Mouse (Mus musculus): ENCODE measurements around the gene Scand1. TPM values are rescaled to one million over a fixed set of nuclear protein-coding genes. Genes with fewer than 3 reads are reported as not detected.

Gene Scand1
- polyA plus RNA-seq, 1 experiment from 2014 or later = 93.4 TPM

DNA sequence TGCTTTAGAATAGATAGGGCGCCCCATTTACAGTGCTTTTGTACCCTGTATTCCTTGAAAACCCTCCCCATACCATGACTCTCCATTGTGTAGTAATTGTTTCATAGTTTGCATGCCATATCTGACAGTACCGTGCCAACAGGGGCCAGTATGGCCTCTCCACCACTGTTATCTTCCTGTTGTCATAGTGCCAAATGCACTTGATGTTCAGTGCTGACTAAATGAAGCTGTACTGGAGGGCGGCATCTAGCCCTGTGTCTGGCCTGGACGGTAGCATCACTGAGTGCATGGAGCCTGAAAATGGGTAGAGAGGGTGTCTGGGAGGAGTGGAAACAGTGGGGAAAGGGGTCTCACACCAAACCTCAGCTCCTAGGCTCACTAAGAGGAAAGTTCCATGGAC is 27.6 kb upstream of the Scand1 start:
- Histone ChIP-seq H3K27me3 (ENCODE audit: control insufficient read depth, insufficient read depth, low read length) (no peaks in the 10 kb centered on the region), H3K4me3 (ENCODE audit: low read depth, low read length) (no peak overlapping the region), H3K9ac (ENCODE audit: low read length) (no peak overlapping the region), H3K27ac (ENCODE audit: low read depth, low read length) (no peak overlapping the region), H3K9me3 (ENCODE audit: control insufficient read depth, low read length) (no peaks in the 10 kb centered on the region), H3K4me2 (no peak overlapping the region), H3K36me3 (ENCODE audit: control insufficient read depth, insufficient read depth, low read length) (no peaks in the 10 kb centered on the region), H3K4me1 (ENCODE audit: control insufficient read depth, insufficient read depth, low read length) (no peaks in the 10 kb centered on the region)
- WGBS = 90% methylated on average over 4 of the region's 4 CpGs
- DNase-seq (ENCODE audit: low spot score, missing footprints) = no peak
- no peak for ATAC-seq (ENCODE audit: low FRiP score)

DNA sequence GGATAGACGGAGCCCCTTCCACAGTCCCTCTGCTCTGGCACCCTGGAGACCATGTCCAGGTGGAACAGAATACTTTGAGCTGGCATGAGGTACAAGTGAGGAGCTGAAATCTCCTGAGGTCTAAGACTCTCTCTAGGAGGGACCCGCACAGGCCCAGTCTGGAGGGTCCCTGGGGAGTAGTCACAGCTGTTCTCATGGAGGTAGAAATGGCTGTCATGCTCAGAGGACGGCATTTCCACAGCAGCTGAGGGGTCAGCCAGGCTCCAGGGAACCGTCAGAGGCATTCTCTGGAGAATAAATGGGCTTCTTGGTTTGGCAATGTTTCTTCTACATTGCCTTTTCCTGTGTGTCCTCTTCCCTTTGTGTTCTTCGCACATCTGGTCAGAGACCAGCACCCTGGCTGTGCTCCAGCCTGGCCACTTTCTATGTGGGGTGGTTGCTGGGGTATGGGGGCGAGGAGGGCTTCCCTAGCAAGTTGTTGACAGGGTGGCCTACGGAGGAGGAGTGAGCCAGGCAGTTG is 19.0 kb upstream of the Scand1 start:
- Histone ChIP-seq H3K9me3 (ENCODE audit: control insufficient read depth, low read length) (no peaks in the 10 kb centered on the region), H3K27ac (ENCODE audit: low read depth, low read length) (no peak overlapping the region), H3K4me3 (ENCODE audit: low read depth, low read length) (no peak overlapping the region), H3K36me3 (ENCODE audit: control insufficient read depth, insufficient read depth, low read length) (no peaks in the 10 kb centered on the region), H3K9ac (ENCODE audit: low read length) (no peak overlapping the region), H3K4me1 (ENCODE audit: control insufficient read depth, insufficient read depth, low read length) (no peaks in the 10 kb centered on the region), H3K4me2 (no peak overlapping the region), H3K27me3 (ENCODE audit: control insufficient read depth, insufficient read depth, low read length) (no peaks in the 10 kb centered on the region)
- no peak for DNase-seq (ENCODE audit: low spot score, missing footprints)
- WGBS = 85% methylated on average over 7 of the region's 7 CpGs
- no peak for ATAC-seq (ENCODE audit: low FRiP score)

DNA sequence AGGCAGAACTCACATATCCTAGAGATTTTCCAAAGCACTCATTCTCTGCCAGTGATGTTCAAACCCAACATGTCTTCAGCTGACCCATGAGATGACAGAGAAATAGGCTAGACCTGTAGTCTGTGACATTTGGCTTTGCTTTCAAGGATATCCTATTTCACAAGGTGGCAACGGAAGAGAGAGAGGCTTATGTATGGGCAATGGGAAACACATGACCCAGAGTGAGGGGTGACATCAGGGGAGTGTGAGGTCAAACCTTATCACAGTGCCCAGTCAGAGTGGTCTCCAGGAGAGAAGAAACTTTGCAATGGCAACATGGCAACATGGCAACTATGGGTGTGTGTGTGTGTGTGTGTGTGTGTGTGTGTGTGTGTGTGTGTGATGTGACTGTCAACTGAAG is 18.2 kb upstream of the Scand1 start:
- Histone ChIP-seq H3K4me1 (ENCODE audit: control insufficient read depth, insufficient read depth, low read length) (no peaks in the 10 kb centered on the region), H3K4me2 (no peak overlapping the region), H3K4me3 (ENCODE audit: low read depth, low read length) (no peak overlapping the region), H3K9me3 (ENCODE audit: control insufficient read depth, low read length) (no peaks in the 10 kb centered on the region), H3K27ac (ENCODE audit: low read depth, low read length) (no peak overlapping the region), H3K27me3 (ENCODE audit: control insufficient read depth, insufficient read depth, low read length) (no peaks in the 10 kb centered on the region), H3K9ac (ENCODE audit: low read length) (no peak overlapping the region), H3K36me3 (ENCODE audit: control insufficient read depth, insufficient read depth, low read length) (no peaks in the 10 kb centered on the region)
- ATAC-seq (ENCODE audit: low FRiP score) (no peak), DNase-seq (ENCODE audit: low spot score, missing footprints) (no peak)
- 85% methylated on average over 1 of the region's 1 CpGs for WGBS

DNA sequence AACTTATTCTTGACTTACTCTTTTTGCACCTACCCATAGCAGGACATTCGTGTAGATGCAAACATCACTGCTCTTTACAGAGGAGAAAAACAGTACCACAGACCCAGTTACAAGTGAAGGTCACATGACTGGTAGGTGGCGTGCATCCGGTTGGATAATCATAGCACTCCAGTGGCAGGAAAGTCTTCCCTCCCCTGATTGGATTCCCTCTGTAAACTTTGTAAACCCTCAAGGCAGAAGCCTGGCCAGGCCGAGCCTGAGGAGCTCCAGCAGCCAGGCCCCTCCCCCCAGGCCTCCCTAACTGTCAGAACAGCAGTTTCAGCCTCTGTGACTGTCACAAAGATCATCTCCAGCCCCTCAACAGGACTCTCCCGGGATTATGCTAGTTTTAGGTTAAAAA is 12.2 kb upstream of the Scand1 start:
- DNase-seq (ENCODE audit: low spot score, missing footprints) = no peak

DNA sequence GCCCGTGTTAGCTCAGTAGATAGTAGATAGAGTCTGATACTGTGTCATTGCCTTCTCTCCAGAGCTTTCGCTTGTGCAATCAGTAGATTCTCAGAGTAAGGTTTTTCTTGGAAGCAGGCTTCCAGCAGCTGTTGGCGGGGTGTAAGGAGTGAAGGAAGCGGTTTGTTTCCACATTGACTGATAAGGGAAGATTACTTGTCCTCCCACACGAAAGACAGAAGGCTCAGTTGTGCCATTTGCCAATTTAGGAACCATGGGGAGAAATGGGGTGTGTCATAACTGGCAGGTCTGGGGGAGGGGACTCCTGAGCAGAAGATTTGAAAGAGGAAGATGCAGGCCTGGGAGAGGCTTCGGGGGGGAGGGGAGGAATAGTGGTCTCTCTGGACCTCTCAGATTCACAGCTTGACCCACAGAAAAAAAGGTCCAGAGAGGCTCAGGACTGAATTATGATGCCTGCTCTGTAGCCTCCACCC is 11.6 kb upstream of the Scand1 start:
- no peaks in the 10 kb centered on the region for H3K4me1 ChIP-seq (ENCODE audit: control insufficient read depth, insufficient read depth, low read length)
- H3K27ac ChIP-seq (ENCODE audit: low read depth, low read length) = no peak overlapping the region
- H3K27me3 ChIP-seq (ENCODE audit: control insufficient read depth, insufficient read depth, low read length) = no peaks in the 10 kb centered on the region
- no peak overlapping the region for H3K4me3 ChIP-seq (ENCODE audit: low read depth, low read length)
- H3K4me2 ChIP-seq = no peak overlapping the region
- 74% methylated on average over 6 of the region's 6 CpGs for WGBS
- no peaks in the 10 kb centered on the region for H3K36me3 ChIP-seq (ENCODE audit: control insufficient read depth, insufficient read depth, low read length)
- H3K9ac ChIP-seq (ENCODE audit: low read length) = no peak overlapping the region
- H3K9me3 ChIP-seq (ENCODE audit: control insufficient read depth, low read length) = no peaks in the 10 kb centered on the region
- no peak for ATAC-seq (ENCODE audit: low FRiP score)
- DNase-seq (ENCODE audit: low spot score, missing footprints) = no peak

More for the DNA sequence above, 12.2 kb upstream of the Scand1 start:
- ATAC-seq (ENCODE audit: low FRiP score) = no peak
- Histone ChIP-seq H3K9ac (ENCODE audit: low read length) (no peak overlapping the region), H3K27ac (ENCODE audit: low read depth, low read length) (no peak overlapping the region), H3K4me3 (ENCODE audit: low read depth, low read length) (no peak overlapping the region), H3K4me1 (ENCODE audit: control insufficient read depth, insufficient read depth, low read length) (no peaks in the 10 kb centered on the region), H3K4me2 (no peak overlapping the region), H3K36me3 (ENCODE audit: control insufficient read depth, insufficient read depth, low read length) (no peaks in the 10 kb centered on the region), H3K9me3 (ENCODE audit: control insufficient read depth, low read length) (no peaks in the 10 kb centered on the region), H3K27me3 (ENCODE audit: control insufficient read depth, insufficient read depth, low read length) (no peaks in the 10 kb centered on the region)
- WGBS = 47% methylated on average over 5 of the region's 5 CpGs

DNA sequence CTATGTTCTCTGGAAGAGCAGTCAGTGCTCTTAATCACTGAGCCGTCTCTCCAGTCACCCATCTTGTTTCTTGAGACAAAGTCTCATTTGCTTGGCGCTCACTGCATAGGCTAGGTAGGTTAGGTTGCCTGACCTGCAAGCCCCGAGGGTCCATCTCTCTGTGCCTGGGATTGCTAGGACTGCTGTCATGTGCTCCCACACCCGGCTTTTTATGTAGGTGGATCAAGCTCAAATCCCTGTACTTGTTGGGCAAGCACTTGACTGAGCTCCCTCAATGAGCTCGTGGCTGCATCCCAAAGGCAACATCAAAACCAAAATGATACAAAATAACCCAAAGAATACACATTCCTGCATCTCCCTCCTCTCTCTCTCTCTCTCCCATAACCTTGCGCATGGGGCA is 9.0 kb upstream of the Scand1 start:
- no peaks in the 10 kb centered on the region for H3K36me3 ChIP-seq (ENCODE audit: control insufficient read depth, insufficient read depth, low read length)
- no peak overlapping the region for H3K4me2 ChIP-seq
- ATAC-seq (ENCODE audit: low FRiP score) (no peak), DNase-seq (ENCODE audit: low spot score, missing footprints) (no peak)
- no peaks in the 10 kb centered on the region for H3K9me3 ChIP-seq (ENCODE audit: control insufficient read depth, low read length)
- WGBS = 87% methylated on average over 6 of the region's 6 CpGs
- no peaks in the 10 kb centered on the region for H3K4me1 ChIP-seq (ENCODE audit: control insufficient read depth, insufficient read depth, low read length)
- no peak overlapping the region for H3K4me3 ChIP-seq (ENCODE audit: low read depth, low read length)
- H3K27ac ChIP-seq (ENCODE audit: low read depth, low read length) = no peak overlapping the region
- H3K9ac ChIP-seq (ENCODE audit: low read length) = no peak overlapping the region
- H3K27me3 ChIP-seq (ENCODE audit: control insufficient read depth, insufficient read depth, low read length) = no peaks in the 10 kb centered on the region

DNA sequence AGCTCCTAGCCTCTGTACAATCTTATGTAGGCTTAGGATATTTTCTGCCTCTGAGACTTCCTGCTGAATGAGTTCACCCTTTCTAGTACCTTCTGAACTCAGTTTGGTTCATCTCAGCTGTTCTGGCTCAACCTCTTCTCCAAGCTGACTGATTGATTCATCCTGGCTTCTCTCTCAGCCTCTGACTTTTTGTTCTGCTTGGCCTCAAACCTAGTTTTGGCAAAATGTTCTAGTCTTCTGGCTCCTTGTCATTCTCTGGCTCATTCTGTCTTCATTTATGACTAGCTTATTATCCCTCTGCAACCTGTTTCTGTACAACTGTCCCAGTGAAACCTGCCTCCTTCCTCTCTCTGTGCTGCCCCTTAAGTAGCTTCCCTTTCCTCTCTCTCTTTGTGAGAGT is 6.0 kb upstream of the Scand1 start:
- Histone ChIP-seq H3K4me1 (ENCODE audit: control insufficient read depth, insufficient read depth, low read length) (no peaks in the 10 kb centered on the region), H3K27ac (ENCODE audit: low read depth, low read length) (no peak overlapping the region), H3K9ac (ENCODE audit: low read length) (no peak overlapping the region), H3K36me3 (ENCODE audit: control insufficient read depth, insufficient read depth, low read length) (peaks cover 4% of the 10 kb centered on the region; the same call in 1 of the 2 replicates), H3K9me3 (ENCODE audit: control insufficient read depth, low read length) (no peaks in the 10 kb centered on the region), H3K4me2 (no peak overlapping the region), H3K4me3 (ENCODE audit: low read depth, low read length) (no peak overlapping the region), H3K27me3 (ENCODE audit: control insufficient read depth, insufficient read depth, low read length) (no peaks in the 10 kb centered on the region)
- DNase-seq (ENCODE audit: low spot score, missing footprints) (peak; percentile 31), ATAC-seq (ENCODE audit: low FRiP score) (no peak)

DNA sequence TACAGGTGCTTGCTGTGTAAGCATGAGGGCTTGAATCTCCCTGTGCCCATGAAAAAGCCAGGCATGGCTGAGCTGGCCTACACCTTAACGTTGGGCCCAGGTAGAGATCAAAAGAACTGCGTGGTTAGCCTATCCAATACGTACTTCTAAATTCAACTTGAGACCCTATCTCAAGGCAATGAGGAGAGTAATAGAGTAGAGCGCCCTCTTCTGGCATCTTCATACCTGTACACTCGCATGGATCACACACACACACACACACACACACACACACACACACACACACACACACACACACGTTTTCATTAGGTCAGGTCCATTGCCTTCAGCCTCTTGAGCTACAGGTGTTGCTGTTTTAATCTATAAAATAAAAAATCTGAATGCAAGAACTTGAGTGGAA is 2.3 kb upstream of the Scand1 start:
- H3K27me3 ChIP-seq (ENCODE audit: control insufficient read depth, insufficient read depth, low read length) = no peaks in the 10 kb centered on the region
- no peak overlapping the region for H3K27ac ChIP-seq (ENCODE audit: low read depth, low read length)
- no peaks in the 10 kb centered on the region for H3K9me3 ChIP-seq (ENCODE audit: control insufficient read depth, low read length)
- H3K4me2 ChIP-seq = no peak overlapping the region
- WGBS = 95% methylated on average over 6 of the region's 6 CpGs
- peak; percentile 31 for DNase-seq (ENCODE audit: low spot score, missing footprints)
- no peak overlapping the region for H3K9ac ChIP-seq (ENCODE audit: low read length)
- no peak overlapping the region for H3K4me3 ChIP-seq (ENCODE audit: low read depth, low read length)
- H3K36me3 ChIP-seq (ENCODE audit: control insufficient read depth, insufficient read depth, low read length) = peaks cover 4% of the 10 kb centered on the region; the same call in 1 of the 2 replicates
- H3K4me1 ChIP-seq (ENCODE audit: control insufficient read depth, insufficient read depth, low read length) = peaks cover 4% of the 10 kb centered on the region; the same call in 1 of the 2 replicates
- ATAC-seq (ENCODE audit: low FRiP score) = no peak

DNA sequence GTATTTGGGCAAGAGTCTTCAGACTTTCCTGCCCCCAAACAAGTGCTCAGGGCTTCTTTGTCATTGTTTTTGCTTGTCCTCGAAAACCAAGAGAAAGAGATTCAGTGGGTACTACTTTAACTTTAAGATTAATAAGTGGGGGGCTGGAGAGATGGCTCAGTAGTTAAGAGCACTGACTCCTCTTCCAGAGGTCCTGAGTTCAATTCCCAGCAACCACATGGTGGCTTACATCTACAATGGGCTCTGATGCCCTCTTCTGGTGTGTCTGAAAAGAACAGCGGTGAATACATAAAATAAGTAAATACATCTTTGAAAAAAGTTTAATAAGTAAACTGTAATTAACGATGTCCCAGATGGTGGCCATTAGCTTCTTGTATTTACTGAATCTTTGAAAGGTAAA is 649 bp upstream of the Scand1 start:
- no peaks in the 10 kb centered on the region for H3K27me3 ChIP-seq (ENCODE audit: control insufficient read depth, insufficient read depth, low read length)
- H3K4me2 ChIP-seq = peak overlapping the region; percentile 85
- no peaks in the 10 kb centered on the region for H3K9me3 ChIP-seq (ENCODE audit: control insufficient read depth, low read length)
- no peak for ATAC-seq (ENCODE audit: low FRiP score)
- H3K4me3 ChIP-seq (ENCODE audit: low read depth, low read length) = peak overlapping the region; percentile 75
- WGBS = 55% methylated on average over 3 of the region's 3 CpGs
- H3K27ac ChIP-seq (ENCODE audit: low read depth, low read length) = no peak overlapping the region
- H3K9ac ChIP-seq (ENCODE audit: low read length) = peak overlapping the region; percentile 93; the same call in 1 of the 2 replicates
- H3K36me3 ChIP-seq (ENCODE audit: control insufficient read depth, insufficient read depth, low read length) = peaks cover 4% of the 10 kb centered on the region; the same call in 1 of the 2 replicates
- peaks cover 4% of the 10 kb centered on the region; the same call in 1 of the 2 replicates for H3K4me1 ChIP-seq (ENCODE audit: control insufficient read depth, insufficient read depth, low read length)
- peak; percentile 82 for DNase-seq (ENCODE audit: low spot score, missing footprints)
